Mouse (Mus musculus): ENCODE measurements around the gene Klf17. TPM values are rescaled to one million over a fixed set of nuclear protein-coding genes. Genes with fewer than 3 reads are reported as not detected.

Gene Klf17
- polyA plus RNA-seq (2012; rRNA removed): not detected in 2 replicates

DNA sequence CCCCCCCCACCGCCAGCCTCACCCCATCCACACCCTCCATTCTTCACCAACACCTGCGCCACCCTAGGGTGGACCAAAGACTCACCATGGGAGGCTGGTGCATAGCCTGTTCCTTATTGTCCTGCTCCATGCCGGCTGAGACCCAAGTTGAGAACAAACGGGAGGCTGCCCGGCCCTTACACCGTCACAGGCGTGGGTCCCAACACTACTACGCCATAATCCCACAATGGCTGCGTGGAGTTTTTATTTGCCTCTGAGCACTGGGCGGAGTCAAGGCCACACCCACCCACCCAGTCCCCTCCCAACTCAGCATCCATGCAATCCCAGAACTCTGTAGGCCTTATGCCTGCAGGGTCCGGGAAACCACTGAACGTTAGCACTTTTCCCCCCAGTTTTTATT, at the start of gene Klf17:
Klf17 (minus strand) TSS at position 233 of the 400 bp plus-strand sequence.
- Histone ChIP-seq H3K36me3 (ENCODE audit: control insufficient read depth, insufficient read depth, low read length) (no peaks in the 10 kb centered on the region), H3K27me3 (ENCODE audit: control insufficient read depth, insufficient read depth, low read length) (no peaks in the 10 kb centered on the region), H3K4me1 (ENCODE audit: control insufficient read depth, insufficient read depth, insufficient read length) (no peaks in the 10 kb centered on the region), H3K4me3 (ENCODE audit: extremely low read depth, insufficient read depth, insufficient read length) (no peak within 1 kb of the TSS), H3K27ac (ENCODE audit: insufficient read depth, low read length) (no peak within 1 kb of the TSS)
- WGBS: 86% methylated on average over 12 of the region's 12 CpGs
- TF ChIP-seq CTCF (IDR thresholded peaks at IDR 0.05; ENCODE audit: extremely low read depth, insufficient read depth, insufficient read length, insufficient replicate concordance) (no peak), POLR2A (IDR thresholded peaks at IDR 0.05; ENCODE audit: low read depth, low read length) (no peak)
- DNase-seq (ENCODE audit: low read depth in 1 of 2, low spot score in 2 of 2): no peak

DNA sequence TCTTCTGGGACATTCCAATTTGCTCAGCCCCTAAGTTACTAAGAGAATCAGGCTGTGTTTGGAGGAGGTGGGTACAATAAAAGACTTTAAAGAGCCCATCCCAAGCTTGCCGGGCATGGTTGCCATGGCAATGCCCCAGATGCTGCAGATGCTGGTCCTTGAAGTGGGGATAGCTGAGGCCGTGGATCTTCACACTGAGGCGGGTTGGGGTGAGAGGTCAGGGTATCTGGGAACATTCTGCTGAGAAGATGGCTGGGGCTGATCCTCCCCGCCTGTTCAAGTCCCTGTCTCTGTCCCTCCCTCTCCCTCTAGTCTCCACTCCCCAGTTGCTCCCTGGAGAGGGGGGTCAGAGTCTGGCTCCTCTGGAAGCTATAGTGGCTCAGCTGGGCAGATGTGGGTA, 48.9 kb upstream of the Klf17 start:
- no peaks in the 10 kb centered on the region for H3K4me1 ChIP-seq (ENCODE audit: control insufficient read depth, insufficient read depth, insufficient read length)
- H3K36me3 ChIP-seq (ENCODE audit: control insufficient read depth, insufficient read depth, low read length): no peaks in the 10 kb centered on the region
- H3K27ac ChIP-seq (ENCODE audit: insufficient read depth, low read length): no peak overlapping the region
- TF ChIP-seq POLR2A (IDR thresholded peaks at IDR 0.05; ENCODE audit: low read depth, low read length): no peak
- no peak for TF ChIP-seq CTCF (IDR thresholded peaks at IDR 0.05; ENCODE audit: extremely low read depth, insufficient read depth, insufficient read length, insufficient replicate concordance)
- H3K4me3 ChIP-seq (ENCODE audit: extremely low read depth, insufficient read depth, insufficient read length): no peak overlapping the region
- no peaks in the 10 kb centered on the region for H3K27me3 ChIP-seq (ENCODE audit: control insufficient read depth, insufficient read depth, low read length)
- WGBS: 68% methylated on average over 4 of the region's 4 CpGs
- DNase-seq (ENCODE audit: low read depth in 1 of 2, low spot score in 2 of 2): no peak

DNA sequence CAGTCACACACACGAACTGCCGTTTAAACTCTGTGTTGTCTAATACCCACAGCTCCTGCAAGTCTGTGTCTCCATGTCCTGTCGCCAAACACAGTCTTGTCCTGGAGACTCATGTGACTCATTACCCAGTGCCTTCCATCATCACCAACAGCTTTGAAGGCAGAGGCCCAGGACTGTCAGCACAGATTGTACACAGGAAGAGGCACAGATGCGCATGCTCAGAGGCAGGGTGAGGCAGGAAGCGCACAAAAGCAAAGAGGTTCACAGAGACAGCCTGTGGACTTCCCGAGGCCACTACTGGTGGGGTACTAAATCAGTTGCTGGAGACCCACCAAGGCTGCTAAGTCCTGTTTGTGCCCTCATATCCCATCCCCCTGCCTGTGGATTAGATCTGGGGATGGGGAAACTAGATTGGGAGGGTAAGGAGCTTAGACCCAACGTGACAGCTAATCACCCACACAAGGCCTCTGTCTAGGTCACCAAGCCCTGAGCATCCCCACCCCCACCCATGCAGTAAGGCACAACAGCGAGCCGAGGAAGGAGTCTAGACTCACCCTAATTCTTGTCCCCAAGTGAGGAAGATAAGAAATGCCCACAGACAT, 48.2 kb upstream of the Klf17 start:
- 56% methylated on average over 9 of the region's 9 CpGs for WGBS
- H3K27me3 ChIP-seq (ENCODE audit: control insufficient read depth, insufficient read depth, low read length): no peaks in the 10 kb centered on the region
- no peak for TF ChIP-seq POLR2A (IDR thresholded peaks at IDR 0.05; ENCODE audit: low read depth, low read length)
- no peak for TF ChIP-seq CTCF (IDR thresholded peaks at IDR 0.05; ENCODE audit: extremely low read depth, insufficient read depth, insufficient read length, insufficient replicate concordance)
- no peak overlapping the region for H3K27ac ChIP-seq (ENCODE audit: insufficient read depth, low read length)
- DNase-seq (ENCODE audit: low read depth in 1 of 2, low spot score in 2 of 2): no peak
- no peaks in the 10 kb centered on the region for H3K4me1 ChIP-seq (ENCODE audit: control insufficient read depth, insufficient read depth, insufficient read length)
- H3K4me3 ChIP-seq (ENCODE audit: extremely low read depth, insufficient read depth, insufficient read length): no peak overlapping the region
- H3K36me3 ChIP-seq (ENCODE audit: control insufficient read depth, insufficient read depth, low read length): no peaks in the 10 kb centered on the region

DNA sequence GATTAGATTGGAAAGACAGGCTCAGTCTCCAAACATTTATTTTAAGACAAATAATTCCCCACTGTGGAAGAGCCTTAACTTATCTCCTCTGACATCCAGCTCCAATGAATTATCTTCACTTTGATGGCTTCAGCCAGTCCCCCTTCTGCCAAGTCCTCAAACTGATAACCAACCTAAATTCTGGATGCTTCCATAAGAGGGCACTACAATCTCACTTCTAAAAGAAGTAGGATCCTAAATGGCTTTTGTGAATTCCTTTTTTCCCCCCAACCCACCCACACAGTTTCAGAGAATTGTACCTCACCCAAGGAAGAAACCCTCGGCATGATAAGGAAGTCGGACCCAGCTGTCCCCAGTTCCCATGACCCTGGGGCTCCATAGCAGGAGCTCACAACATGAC, 45.5 kb upstream of the Klf17 start:
- 48% methylated on average over 2 of the region's 2 CpGs for WGBS
- no peak for TF ChIP-seq CTCF (IDR thresholded peaks at IDR 0.05; ENCODE audit: extremely low read depth, insufficient read depth, insufficient read length, insufficient replicate concordance)
- no peak for TF ChIP-seq POLR2A (IDR thresholded peaks at IDR 0.05; ENCODE audit: low read depth, low read length)
- no peak for DNase-seq (ENCODE audit: low read depth in 1 of 2, low spot score in 2 of 2)
- Histone ChIP-seq H3K27ac (ENCODE audit: insufficient read depth, low read length) (no peak overlapping the region), H3K4me3 (ENCODE audit: extremely low read depth, insufficient read depth, insufficient read length) (no peak overlapping the region), H3K27me3 (ENCODE audit: control insufficient read depth, insufficient read depth, low read length) (no peaks in the 10 kb centered on the region), H3K4me1 (ENCODE audit: control insufficient read depth, insufficient read depth, insufficient read length) (no peaks in the 10 kb centered on the region), H3K36me3 (ENCODE audit: control insufficient read depth, insufficient read depth, low read length) (no peaks in the 10 kb centered on the region)

DNA sequence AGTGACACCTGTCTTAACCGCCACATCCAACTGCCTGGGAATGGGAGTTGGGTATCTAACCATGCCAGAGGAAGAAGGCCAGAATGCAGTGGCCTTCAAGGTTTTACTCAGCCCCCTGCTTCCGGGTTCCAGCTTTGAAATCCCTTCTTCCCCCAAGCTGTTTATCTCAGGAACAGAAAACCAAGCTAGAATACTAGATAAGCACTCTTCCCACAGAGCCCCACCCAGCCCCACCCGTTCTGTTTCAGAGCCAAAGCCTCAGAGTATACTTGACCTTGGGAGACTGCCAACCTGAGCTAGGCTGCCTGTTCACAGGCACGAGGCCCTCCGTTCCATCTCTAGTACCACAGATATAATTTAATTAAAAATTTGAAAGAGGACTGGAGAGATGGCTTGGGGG, 41.5 kb upstream of the Klf17 start:
- Histone ChIP-seq H3K4me1 (ENCODE audit: control insufficient read depth, insufficient read depth, insufficient read length) (no peaks in the 10 kb centered on the region), H3K36me3 (ENCODE audit: control insufficient read depth, insufficient read depth, low read length) (no peaks in the 10 kb centered on the region), H3K27me3 (ENCODE audit: control insufficient read depth, insufficient read depth, low read length) (no peaks in the 10 kb centered on the region), H3K27ac (ENCODE audit: insufficient read depth, low read length) (no peak overlapping the region), H3K4me3 (ENCODE audit: extremely low read depth, insufficient read depth, insufficient read length) (no peak overlapping the region)
- TF ChIP-seq POLR2A (IDR thresholded peaks at IDR 0.05; ENCODE audit: low read depth, low read length): no peak
- DNase-seq (ENCODE audit: low read depth in 1 of 2, low spot score in 2 of 2): no peak
- 52% methylated on average over 5 of the region's 5 CpGs for WGBS

DNA sequence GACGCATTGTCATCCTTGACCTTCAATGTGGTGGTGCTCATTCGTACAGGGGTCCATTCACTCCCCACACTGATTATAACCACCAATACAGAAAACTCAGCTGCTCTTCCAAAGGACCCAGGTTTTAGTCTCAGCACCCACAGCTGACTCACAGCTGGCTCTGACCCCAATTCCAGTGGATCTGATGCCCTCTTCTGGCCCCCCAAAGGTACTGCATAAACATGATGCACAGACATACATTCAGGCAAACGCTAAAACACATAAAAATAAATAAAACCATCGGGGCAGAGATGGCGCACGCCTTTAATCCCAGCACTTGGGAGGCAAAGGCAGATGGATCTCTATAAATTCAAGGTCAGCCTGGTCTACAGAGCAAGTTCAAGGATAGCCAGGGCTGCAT, 34.5 kb upstream of the Klf17 start:
- no peak for DNase-seq (ENCODE audit: low read depth in 1 of 2, low spot score in 2 of 2)
- TF ChIP-seq CTCF (IDR thresholded peaks at IDR 0.05; ENCODE audit: extremely low read depth, insufficient read depth, insufficient read length, insufficient replicate concordance) (no peak), POLR2A (IDR thresholded peaks at IDR 0.05; ENCODE audit: low read depth, low read length) (no peak)
- 86% methylated on average over 6 of the region's 6 CpGs for WGBS
- no peaks in the 10 kb centered on the region for H3K4me1 ChIP-seq (ENCODE audit: control insufficient read depth, insufficient read depth, insufficient read length)
- no peak overlapping the region for H3K4me3 ChIP-seq (ENCODE audit: extremely low read depth, insufficient read depth, insufficient read length)
- no peaks in the 10 kb centered on the region for H3K36me3 ChIP-seq (ENCODE audit: control insufficient read depth, insufficient read depth, low read length)
- no peaks in the 10 kb centered on the region for H3K27me3 ChIP-seq (ENCODE audit: control insufficient read depth, insufficient read depth, low read length)
- H3K27ac ChIP-seq (ENCODE audit: insufficient read depth, low read length): no peak overlapping the region

DNA sequence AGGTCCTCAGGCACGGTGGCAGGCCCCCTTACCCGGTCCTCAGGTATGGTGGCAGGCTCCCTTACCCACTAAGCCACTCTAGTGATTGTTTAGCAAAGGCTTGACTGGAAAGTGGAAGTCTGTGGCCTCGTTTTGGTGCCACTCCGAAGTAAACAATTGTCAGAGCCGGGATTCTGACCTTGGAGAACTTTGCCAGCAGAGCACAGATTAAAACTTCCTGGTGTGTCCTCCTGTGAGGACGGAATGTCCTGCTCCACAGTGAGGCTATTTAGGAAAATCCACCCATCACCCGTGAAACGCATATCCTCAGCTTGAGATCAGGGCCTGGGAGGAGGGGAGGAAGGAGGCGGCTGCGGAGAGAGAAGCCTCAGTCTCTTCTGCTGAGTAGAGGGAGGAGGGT, 22.9 kb upstream of the Klf17 start:
- no peak for DNase-seq (ENCODE audit: low read depth in 1 of 2, low spot score in 2 of 2)
- no peak overlapping the region for H3K4me3 ChIP-seq (ENCODE audit: extremely low read depth, insufficient read depth, insufficient read length)
- H3K4me1 ChIP-seq (ENCODE audit: control insufficient read depth, insufficient read depth, insufficient read length): no peaks in the 10 kb centered on the region
- H3K27me3 ChIP-seq (ENCODE audit: control insufficient read depth, insufficient read depth, low read length): no peaks in the 10 kb centered on the region
- no peak for TF ChIP-seq POLR2A (IDR thresholded peaks at IDR 0.05; ENCODE audit: low read depth, low read length)
- no peak for TF ChIP-seq CTCF (IDR thresholded peaks at IDR 0.05; ENCODE audit: extremely low read depth, insufficient read depth, insufficient read length, insufficient replicate concordance)
- no peaks in the 10 kb centered on the region for H3K36me3 ChIP-seq (ENCODE audit: control insufficient read depth, insufficient read depth, low read length)
- H3K27ac ChIP-seq (ENCODE audit: insufficient read depth, low read length): no peak overlapping the region
- WGBS: 83% methylated on average over 10 of the region's 10 CpGs
